Mouse (Mus musculus) leukemia stem cell, adult 10-12 weeks (primary cell): ENCODE results near the gene Itfg1. TPM values are rescaled to one million over a fixed set of nuclear protein-coding genes. Genes with fewer than 3 reads are reported as not detected.

Experiments used
- polyA plus RNA-seq: library from polyadenylated mRNA; stranded (reverse); fragments of >175 nt; gene quantifications from 2 replicates; pipeline ENCODE4 v1.2.3, GENCODE M21; 2012; ENCODE audit warnings: low replicate concordance

Itfg1 gene
- polyA plus RNA-seq: 4.3 and 10.4 TPM in 2 replicates

GRCm38 (mm10) chr8:85840657-85841488 is at the start of gene Itfg1, which contains the start of gene Phkb:
Gene Itfg1, minus strand, starts transcription at chr8:85840921.
Gene Phkb, plus strand, starts transcription at chr8:85840959.

GRCm38 (mm10) chr8:85700751-85701351 is 139.9 kb downstream of the Itfg1 start, which contains the start of gene Neto2:
Gene Neto2, minus strand, starts transcription at chr8:85700924.

Other genes starting within 250 kb of the Itfg1 start
- gene Neto2, start 140.0 kb downstream of the Itfg1 start, polyA plus RNA-seq: 0.48 and 1.4 TPM in 2 replicates
- 0.44 and 2.8 TPM in 2 replicates for gene Phkb, start within 50 bp of the Itfg1 start, polyA plus RNA-seq